Mouse (Mus musculus): ENCODE measurements around the gene Trpv1. TPM values are rescaled to one million over a fixed set of nuclear protein-coding genes. Genes with fewer than 3 reads are reported as not detected.

Trpv1 gene
- polyA plus RNA-seq, 1 experiment: 0.36 TPM

DNA sequence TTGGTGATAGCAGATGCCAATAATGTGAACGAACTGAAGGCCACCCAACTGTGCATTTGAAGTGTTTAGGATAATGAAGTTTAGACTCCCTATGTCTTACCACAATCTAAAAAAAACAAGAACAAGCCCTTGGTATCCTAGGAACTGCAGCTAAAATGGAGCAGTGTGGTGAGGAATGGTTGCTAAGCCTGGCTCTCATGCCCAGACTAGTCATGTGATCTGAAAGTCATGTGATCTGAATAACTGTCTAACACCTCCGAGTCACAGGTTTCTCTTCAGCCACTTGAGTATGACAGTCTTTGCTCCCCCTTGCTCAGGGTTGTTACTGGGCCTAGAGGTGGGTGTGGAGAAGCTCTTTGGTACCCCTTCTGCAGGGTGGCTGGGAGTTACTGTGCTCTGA is 1.6 kb upstream of the Trpv1 start:
- no peak for DNase-seq (ENCODE audit: extremely low spot score in 1 of 2, low spot score in 1 of 2)

- DNase-seq (ENCODE audit: extremely low spot score in 1 of 2, low spot score in 1 of 2): no peak
Observed at GRCm38 (mm10) chr11:73235990-73236701, 2.1 kb downstream of the Trpv1 start.

GRCm38 (mm10) chr11:73236731-73237130 is 2.6 kb downstream of the Trpv1 start:
- DNase-seq (ENCODE audit: extremely low spot score in 1 of 2, low spot score in 1 of 2): no peak

- no peak for DNase-seq (ENCODE audit: extremely low spot score in 1 of 2, low spot score in 1 of 2)
Observed at GRCm38 (mm10) chr11:73242199-73242598, 8.1 kb downstream of the Trpv1 start.

- DNase-seq (ENCODE audit: extremely low spot score in 1 of 2, low spot score in 1 of 2): no peak
Observed at GRCm38 (mm10) chr11:73242777-73243176, 8.7 kb downstream of the Trpv1 start.

DNA sequence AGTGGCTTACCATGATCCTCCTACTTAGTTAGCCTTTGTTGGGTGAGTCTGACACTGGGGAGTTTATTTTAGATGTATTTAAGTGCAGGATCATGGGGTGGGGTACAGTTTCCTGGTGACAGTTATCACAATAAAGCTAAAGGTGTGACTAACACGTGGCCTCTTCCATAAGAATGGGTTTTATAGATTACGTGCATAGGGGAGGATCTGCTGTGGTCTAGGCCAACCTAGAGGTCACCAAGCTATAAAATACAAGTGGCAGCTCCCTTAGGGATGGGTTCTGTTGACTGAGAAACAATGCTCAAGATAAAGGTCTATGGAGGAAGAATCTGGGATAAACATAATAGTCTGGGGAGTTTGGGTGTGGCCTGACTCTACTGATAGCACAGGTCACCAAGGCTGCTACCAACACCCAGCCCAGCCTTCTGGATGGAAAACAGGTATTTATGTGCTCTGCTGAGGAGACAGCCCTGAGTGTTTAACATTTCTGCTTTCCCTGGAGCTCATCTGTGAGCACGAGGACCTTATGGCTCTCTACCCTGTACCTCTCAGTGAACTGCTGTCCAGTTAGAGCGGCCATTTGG is 23.4 kb downstream of the Trpv1 start:
- DNase-seq (ENCODE audit: extremely low spot score in 1 of 2, low spot score in 1 of 2): no peak

GRCm38 (mm10) chr11:73258664-73259063 is 24.6 kb downstream of the Trpv1 start:
- no peak for DNase-seq (ENCODE audit: extremely low spot score in 1 of 2, low spot score in 1 of 2)

- DNase-seq (ENCODE audit: extremely low spot score in 1 of 2, low spot score in 1 of 2): no peak
Observed at GRCm38 (mm10) chr11:73260457-73260856, 26.4 kb downstream of the Trpv1 start.

DNA sequence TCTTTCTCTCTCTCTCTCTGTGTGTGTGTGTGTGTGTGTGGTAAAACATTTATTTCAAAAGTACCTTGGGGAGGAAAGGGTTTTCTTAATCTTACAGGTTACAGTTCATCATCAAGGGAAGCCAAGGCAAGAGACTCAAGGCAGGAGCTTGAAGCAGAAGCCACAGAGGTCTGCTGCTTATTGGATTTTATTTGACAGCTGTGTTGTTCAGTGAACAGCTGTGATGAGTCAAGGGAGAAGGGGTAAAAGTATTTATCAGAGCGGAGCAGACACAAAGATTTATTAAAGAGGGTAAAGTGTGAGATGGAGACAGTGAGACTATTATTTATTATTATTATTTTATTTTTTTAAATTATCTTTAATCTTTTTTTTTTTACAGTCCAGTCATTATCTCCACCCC is 27.3 kb downstream of the Trpv1 start:
- no peak for DNase-seq (ENCODE audit: extremely low spot score in 1 of 2, low spot score in 1 of 2)

GRCm38 (mm10) chr11:73267267-73267666 is 33.2 kb downstream of the Trpv1 start, which contains the start of gene Trpv3:
Gene Trpv3 (plus strand): TSS chr11:73267388.
- DNase-seq (ENCODE audit: extremely low spot score in 1 of 2, low spot score in 1 of 2): no peak

DNA sequence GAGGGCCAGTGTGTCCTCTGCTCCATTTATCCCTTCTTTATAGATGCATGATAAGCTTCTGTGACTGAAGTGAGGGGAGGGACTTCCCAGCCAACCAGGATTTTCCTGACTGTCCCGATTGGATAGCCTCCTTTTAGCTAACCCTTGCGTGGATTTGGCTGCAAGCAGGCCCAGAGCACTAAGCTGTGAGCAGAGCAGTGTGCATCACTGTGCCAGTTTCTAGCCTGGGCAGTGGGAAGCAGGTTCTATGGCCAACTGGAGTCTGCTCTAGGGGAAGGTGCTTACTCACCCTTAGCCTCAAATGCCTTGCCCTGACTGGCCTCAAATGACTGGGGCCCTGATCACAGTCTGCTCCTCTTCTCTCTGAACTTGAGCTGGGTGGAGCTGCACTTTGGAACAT is 40.7 kb downstream of the Trpv1 start:
- no peak for DNase-seq (ENCODE audit: extremely low spot score in 1 of 2, low spot score in 1 of 2)

DNA sequence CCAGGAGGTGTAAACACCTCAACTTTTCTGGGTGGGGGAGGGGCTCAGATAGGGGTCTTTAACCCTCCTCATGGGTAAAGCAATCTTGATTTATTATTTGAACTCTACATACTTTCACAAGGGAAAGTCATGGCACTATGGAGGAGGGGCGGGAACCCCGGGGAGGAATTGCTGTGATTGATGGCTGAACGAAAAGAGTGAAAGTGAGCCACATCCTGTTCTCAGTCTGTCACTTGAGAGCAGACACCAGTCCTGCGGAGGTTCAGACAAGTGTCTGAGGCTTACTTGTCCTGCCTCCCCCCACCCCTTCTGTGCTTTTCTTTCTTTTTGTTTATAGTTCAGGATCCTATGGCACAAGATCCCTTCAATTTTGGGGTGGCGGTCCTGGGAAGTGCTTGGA is 46.6 kb downstream of the Trpv1 start:
- no peak for DNase-seq (ENCODE audit: extremely low spot score in 1 of 2, low spot score in 1 of 2)

- peak; percentile 77 to 82 for DNase-seq (ENCODE audit: extremely low spot score in 1 of 2, low spot score in 1 of 2)
Observed at GRCm38 (mm10) chr11:73281528-73282027, 47.5 kb downstream of the Trpv1 start.

- DNase-seq (ENCODE audit: extremely low spot score in 1 of 2, low spot score in 1 of 2): no peak
Observed at GRCm38 (mm10) chr11:73283369-73283768, 49.3 kb downstream of the Trpv1 start.

DNA sequence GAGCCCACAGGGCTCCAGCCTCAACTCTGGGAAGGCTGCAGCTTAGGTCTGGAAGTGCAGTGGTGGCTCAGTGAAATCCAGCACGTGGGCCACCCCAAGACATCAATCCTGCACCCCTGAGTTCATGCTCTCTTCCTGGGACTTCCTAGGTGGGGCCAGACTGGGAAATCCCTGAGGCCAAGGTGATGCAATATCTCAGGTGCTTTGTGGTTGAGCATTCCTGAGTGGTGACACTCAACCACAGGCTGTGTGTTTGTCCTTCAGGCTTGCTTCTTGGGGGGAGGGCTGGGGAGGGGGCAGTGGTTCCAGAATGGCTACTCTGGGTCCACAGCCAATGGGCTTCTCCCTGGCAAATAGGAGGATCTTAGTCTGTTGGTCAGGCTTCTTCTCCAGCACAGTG is 49.8 kb downstream of the Trpv1 start:
- DNase-seq (ENCODE audit: extremely low spot score in 1 of 2, low spot score in 1 of 2): no peak

- DNase-seq (ENCODE audit: extremely low spot score in 1 of 2, low spot score in 1 of 2): peak in 1 of 2 experiments; percentile 15
Observed at GRCm38 (mm10) chr11:73284351-73284750, 50.3 kb downstream of the Trpv1 start.

DNA sequence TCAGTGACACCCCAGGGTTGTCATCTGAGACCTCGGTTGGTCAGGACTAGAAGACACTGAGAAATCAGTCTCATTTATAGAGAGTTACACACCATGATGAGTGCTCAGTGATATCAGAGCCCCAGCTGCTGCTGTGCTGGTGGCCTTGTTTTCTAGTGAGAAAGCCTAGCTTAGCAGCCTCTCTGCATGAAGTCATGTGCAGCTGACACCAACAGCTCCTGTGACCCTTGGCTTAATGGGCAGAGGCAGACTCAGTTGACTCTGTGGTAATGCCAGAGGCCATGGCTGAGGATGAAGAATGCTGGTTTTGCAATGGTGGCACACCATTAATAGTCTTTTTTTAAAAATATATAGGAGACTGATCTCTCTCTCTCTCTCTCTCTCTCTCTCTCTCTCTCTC is 55.5 kb downstream of the Trpv1 start:
- no peak for DNase-seq (ENCODE audit: extremely low spot score in 1 of 2, low spot score in 1 of 2)

- no peak for DNase-seq (ENCODE audit: extremely low spot score in 1 of 2, low spot score in 1 of 2)
Observed at GRCm38 (mm10) chr11:73303123-73303522, 69.0 kb downstream of the Trpv1 start.

Measured in frontal cortex, adult 2 months (tissue).